ENCODE assay signal across 21 mouse cellular contexts in the genomic region with DNA sequence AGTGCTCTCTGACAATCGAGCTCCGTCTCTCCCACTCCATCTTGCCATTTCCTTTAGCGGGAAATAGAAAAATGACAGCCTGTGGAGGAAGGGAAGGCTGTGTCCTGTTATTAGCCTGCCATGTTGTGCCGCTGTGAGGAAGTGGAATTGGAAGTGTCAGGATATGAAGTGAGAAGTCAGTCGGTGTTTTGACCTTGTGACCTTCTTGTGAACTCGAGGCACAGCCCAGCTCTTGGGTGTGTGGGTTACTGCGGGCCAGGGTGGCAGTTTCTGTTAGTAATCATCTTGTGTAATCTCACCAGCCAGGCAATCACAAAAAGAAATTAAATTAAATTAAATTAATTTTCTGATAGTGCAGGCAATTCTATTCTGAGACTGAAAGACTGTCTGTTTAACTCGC.
DNase-seq lines count a peak whose midpoint lies in the region; ATAC-seq lines count a peak whose summit lies in the region.
"Had no signal": no experiment of that assay in that cellular context is flagged by ENCODE, and none has a peak within 500 bp of the region (broad histone marks: within the 10 kb centered on the region; RNA-seq: fewer than 3 reads in every experiment).

No protein-coding gene starts in this region.

- peak; percentile 77; the same call in 1 of the 2 replicates for ATAC-seq in monocyte, adult 5-6 weeks (replicated peaks; ENCODE audit: insufficient number of reproducible peaks, low FRiP score, low TSS enrichment, poor library complexity, severe bottlenecking)
- ATAC-seq: forebrain, embryonic 14.5 days; intestine, postnatal 0 days; midbrain, embryonic 13.5 days; Patski had no signal

- DNase-seq in kidney, postnatal 10 days, result peak; percentile 11
- no peak for DNase-seq in kidney, adult 11 months
- DNase-seq in lung, postnatal 36 days, result peak; percentile 2
- DNase-seq in lung, postnatal 25 days (ENCODE audit: low spot score), result no peak
- DNase-seq in embryo, embryonic 10.5 days (ENCODE audit: low spot score), result peak; percentile 35
- no peak for DNase-seq in right cerebral cortex, postnatal 10 days (ENCODE audit: low spot score in 2 of 2)
- DNase-seq: adrenal gland, postnatal 14 days; cerebellum, adult 11 months; cerebellum, adult 9-11 months; gastrocnemius, postnatal 36 days; heart, adult 2 months; layer of hippocampus, adult 9-11 months; retina, postnatal 1 day; right cerebral cortex, postnatal 25 days; thymus, adult 2 months; thymus, postnatal 4 days had no signal

Comparison
In these comparisons a context has a peak if more than half of its experiments do, and no peak if none do; other contexts are left out.
1. DNase-seq: peak in kidney, postnatal 10 days (single experiment), lung, postnatal 36 days (single experiment) and embryo, embryonic 10.5 days (single experiment); none in kidney, adult 11 months (single experiment), lung, postnatal 25 days (single experiment) and right cerebral cortex, postnatal 10 days (0 of 2).